Mouse (Mus musculus): ENCODE results near the gene Rap2a.

Rap2a gene

DNA sequence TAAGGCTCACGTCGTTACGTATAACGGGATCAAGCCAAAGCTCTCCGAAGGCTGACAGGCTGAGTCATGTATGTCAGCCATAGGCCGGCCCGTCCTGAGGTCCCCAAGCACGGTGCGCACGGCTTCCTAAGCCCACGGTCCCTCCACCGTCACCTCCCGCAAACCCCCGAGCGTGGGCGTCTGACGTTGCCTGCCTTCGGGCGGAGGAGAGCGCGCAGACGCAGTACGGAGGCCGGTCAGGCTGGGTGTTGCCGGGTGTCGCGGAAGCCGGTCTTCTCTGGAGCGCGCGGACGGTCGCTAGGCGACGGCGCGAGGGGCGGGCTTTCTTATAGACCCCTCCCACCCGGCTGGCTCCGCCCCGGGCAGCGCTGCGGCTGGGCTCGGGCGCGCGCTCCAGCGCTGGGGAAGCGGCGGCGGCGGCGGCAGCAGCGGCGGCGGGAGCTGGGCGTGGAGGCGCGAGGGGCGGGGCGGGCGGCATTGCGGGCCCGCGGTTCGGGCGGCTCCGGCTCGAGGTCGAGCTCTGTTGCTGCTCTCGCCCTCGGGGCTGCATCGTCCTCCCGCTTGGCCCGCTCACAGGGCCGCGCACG lies at the start of gene Rap2a:
TSS of gene Rap2a (plus strand) at position 463 of the 587 bp plus-strand sequence.
- DNase-seq: peak; percentile 97

DNA sequence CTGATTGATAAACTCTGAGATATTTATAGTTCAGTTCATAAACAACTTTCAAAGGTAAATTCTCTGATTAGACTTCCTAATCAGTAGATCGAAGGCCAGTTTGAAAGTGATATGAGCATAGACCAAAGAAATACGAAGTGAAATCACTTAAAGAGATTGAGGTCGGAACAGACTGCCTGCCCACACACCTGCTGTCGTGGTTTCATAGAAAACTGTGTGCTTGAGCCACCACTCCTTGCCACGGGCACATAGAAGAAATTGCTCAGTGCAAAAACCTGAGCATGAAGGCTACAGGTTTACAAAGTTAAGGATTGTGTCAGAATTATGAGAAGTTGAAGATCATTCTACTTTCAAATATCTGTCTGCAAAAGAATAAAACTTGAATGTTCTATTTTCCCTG lies 49.7 kb upstream of the Rap2a start:
- DNase-seq: no peak

GRCm38 (mm10) chr14:120432773-120433172 lies 45.5 kb upstream of the Rap2a start:
- peak; percentile 27 for DNase-seq

GRCm38 (mm10) chr14:120433931-120434398 lies 44.3 kb upstream of the Rap2a start:
- DNase-seq: no peak

DNA sequence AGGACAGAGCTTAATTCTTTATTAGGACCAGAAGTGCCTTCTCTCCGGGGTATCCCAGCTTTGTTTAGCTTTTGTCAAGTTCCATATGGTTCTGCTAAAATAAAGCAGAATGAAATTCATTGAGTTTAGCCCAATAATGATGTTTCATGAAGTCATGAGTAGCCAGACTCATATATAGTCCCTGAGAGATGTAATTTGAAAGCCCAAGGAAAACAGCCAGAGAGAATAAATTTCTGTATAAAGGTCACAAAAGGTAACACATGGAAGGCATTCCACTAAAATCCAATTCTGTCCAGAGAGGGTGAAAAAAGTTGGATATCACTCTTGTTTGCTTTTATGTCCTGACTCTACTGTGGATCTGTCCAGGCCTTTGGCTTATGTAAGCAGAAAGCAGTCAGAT lies 43.4 kb upstream of the Rap2a start:
- DNase-seq: no peak

- DNase-seq: no peak
Measured at GRCm38 (mm10) chr14:120440716-120441115, 37.5 kb upstream of the Rap2a start.

- no peak for DNase-seq
Measured at GRCm38 (mm10) chr14:120441256-120441655, 37.0 kb upstream of the Rap2a start.

- no peak for DNase-seq
Measured at GRCm38 (mm10) chr14:120441836-120442235, 36.4 kb upstream of the Rap2a start.

DNA sequence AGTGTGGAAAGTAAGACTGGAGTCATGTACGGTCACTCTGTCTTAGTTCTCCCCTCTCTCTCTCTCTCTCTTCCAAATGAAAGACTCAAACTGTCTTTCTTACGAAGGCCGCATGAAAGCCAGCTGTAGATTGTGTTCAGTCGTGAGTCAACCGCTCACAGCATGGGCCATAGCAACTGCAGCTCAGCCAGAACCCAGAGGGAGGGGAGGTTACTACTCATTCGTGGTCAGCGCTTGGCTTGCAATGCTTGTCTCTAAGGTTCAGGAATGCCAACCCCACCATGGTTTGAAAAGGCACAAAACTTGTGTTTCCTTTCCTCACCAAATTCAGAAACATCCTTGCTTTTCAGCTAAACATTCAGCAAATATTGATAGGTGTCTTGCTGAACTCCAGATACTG lies 24.0 kb upstream of the Rap2a start:
- no peak for DNase-seq

DNA sequence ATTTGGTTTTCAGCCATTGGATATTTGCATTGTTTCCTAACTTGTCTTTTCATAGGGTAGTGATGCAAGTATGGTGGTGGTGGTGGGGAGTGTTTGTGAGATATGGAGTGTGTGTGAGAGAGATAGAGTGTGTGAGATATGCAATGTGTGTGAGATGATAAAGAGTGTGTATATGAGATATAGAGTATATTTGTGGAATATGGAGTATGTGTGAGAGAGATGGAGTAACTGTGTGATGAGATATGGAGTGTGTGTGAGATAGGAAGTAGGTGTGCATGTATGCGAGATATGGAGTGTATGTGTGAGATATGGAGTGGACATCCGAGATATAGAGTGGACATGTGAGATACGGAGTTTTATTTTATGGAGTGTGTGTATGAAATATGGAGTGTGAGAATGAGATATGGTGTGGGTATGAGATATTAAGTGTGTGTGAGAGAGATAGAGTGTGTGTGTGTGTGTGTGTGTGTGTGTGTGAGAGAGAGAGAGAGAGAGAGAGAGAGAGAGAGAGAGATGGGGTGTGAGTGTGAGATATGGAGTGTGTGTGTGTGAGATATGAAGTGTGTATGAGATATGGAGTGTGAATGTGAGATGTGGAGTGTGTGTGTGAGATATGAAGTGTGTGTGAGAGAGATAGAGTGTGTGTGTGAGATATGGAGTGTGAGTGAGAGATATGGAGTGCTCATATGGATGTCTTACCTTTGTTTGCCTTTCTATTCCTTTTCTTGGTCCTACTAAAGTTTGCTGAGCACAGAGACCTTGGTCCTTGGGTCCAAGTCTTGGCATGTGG lies 14.1 kb upstream of the Rap2a start:
- DNase-seq: no peak

DNA sequence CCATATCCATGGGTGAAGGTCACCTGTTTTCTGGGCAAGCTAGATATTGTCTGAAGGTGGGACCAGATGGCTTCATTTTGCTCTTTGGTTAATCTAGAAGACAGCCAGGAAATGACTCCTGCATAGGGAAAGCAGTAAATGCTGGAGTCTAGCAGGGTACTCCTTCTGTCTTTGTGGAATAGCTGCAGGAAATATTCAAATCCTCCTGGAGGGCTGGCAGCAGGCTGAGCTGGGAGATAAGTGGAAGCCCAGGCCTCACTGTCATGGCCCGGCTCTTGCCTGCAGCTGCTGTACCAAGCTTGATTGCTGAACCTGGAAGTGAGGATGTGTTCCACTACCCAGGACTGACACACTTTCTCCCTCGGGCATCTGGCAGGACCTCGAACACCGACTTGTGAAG lies 11.4 kb upstream of the Rap2a start:
- DNase-seq: no peak

GRCm38 (mm10) chr14:120469126-120469790 lies 9.0 kb upstream of the Rap2a start:
- DNase-seq: no peak

DNA sequence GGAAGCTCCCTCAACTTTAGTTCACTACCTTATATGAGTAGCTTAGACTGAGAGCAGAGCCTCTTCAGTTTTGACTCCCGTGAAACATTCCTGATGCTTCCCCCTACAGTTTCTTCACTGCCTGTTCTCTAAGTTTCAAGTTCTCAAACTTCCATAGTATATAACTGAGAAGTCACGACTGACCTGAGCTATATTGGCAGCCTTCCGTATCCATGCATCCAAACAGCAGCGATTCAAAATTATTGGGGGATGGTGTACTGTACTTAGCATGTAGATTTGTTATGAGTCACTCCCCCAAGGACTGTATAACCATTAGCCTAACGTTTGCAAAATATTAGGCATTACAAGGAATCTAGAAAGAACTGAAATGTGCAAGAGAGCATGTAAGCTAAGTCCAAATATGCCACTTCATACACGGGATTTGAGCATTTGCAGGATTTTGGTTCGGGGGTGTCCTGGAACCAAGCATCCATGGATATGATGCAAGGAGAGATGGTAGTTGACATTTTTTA lies 2.0 kb upstream of the Rap2a start:
- DNase-seq: no peak

GRCm38 (mm10) chr14:120477288-120477981 lies 809 bp upstream of the Rap2a start:
- DNase-seq: peak; percentile 98

DNA sequence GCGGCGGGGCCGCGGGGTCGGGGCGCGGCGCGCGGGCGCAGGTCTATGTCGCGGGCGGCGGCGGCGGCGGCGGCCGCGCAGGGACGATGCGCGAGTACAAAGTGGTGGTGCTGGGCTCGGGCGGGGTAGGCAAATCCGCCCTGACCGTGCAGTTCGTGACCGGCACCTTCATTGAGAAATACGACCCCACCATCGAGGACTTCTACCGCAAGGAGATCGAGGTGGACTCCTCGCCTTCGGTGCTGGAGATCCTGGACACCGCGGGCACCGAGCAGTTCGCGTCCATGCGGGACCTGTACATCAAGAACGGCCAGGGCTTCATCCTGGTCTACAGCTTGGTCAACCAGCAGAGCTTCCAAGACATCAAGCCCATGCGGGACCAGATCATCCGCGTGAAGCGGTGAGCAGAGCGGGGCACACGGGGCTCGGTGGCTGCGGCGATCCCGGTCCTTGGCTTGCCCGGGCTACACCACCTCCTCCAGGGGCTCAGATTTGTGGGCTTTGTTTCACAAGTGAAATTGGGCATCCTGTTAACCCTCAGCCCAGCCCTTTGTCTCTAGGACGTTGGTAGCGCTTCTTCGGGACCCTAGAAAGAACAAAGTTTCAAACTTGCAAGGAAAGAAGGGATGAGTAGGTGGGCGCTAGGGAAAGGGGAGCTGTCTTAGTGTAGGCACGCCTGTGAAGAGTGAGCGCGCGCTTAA lies 547 bp downstream of the Rap2a start:
- DNase-seq: peak; percentile 58

DNA sequence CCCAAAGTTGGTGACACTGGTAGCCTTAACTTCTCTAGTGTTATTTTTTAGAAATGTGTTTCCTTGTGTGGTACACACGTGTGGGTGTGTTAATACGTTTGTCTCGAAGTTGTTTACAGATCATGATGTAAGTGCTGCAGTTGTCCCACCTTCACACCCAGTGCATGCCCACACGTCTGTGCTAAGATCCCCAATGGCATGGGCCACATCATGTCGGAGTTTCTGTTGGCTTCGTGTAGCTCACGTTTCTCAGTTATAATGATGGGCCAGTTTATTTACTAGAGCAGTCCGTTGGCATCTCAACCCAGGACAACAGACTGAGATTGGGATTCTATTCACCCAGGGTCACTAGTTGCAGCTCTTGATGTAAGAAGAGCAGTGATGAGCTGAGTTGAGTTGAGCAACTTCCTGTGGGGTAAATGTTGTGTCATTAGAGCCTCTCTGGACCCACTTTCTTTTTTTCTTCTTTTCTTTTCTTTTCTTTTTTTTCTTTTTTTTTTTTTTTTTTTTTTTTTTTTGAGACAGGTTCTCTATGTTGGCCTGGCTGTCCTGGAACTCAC lies 2.2 kb downstream of the Rap2a start:
- DNase-seq: no peak

DNA sequence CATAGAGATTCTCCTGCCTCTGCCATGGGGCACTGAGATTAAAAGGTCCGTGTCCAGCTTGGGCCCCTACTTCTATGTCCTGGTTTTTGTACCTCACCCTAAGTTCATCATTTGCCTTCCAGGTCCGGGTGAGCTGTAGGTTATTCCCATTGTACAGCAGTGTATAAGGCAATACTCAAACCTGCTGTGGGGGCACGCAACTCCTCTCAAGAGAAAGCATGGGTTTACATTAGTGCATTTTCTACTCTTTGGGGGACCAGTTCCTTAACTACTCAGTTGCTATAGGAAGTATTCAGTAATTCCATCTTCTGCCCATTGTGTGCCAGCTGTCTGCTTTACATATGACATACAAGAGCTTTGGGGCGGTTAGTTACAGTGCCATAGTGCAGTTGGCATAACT lies 2.7 kb downstream of the Rap2a start:
- DNase-seq: no peak

DNA sequence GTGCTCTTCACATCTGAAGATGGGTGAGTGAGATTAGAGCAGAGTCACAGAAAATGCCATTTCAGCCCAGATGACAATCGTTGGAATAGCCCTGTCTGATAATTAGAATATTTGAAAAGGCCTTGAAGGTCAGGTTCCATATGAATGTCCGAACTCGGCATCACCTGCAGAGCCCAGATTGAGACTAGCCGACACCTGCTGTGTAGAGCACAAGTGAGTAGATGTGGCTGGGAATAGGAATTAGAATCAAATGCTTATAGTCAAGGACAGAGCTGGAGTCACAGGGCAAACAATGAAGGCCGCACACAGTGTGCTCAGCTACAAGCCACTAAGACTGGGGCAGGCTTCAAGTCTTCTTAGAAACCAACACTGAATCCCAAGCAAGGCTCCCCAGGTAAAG lies 6.3 kb downstream of the Rap2a start:
- no peak for DNase-seq

DNA sequence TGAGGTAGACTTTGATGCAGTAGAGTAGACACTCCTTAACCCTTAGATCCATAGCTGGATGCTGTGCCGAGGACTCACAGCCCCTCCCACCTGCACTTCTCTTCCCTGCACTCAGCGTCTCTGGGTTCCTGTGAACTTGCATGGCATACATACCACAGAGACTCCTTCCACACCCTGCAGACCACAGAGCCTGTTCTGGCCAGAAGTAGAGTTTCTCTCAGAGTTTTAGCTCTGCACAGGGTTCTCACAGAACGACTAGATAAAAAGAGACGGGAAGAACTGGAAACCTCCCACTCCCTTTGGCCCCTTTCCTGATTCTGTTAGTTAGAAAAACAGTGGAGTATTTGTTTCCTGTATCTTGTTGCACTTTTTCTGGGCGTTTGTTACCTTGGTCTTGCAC lies 18.0 kb downstream of the Rap2a start:
- no peak for DNase-seq

DNA sequence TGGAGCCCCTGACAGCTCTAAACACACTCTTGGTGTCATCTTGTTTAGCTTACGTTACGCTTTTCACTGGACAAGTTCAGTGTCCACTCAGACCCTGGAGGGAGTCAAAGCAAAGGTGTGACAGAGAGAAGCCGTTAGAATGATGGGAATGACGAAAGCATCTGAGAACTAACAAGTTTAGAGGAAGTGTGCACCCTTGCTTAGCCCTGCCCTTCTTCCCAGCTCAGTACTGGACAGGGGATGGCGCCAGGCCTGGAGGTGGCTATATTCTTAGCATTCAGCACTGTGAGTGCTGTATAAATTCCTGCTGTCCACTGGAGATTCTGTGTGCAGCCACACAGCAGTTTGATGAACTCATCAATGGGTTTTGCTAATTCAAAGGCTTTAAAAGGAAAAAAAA lies 18.6 kb downstream of the Rap2a start:
- DNase-seq: no peak

DNA sequence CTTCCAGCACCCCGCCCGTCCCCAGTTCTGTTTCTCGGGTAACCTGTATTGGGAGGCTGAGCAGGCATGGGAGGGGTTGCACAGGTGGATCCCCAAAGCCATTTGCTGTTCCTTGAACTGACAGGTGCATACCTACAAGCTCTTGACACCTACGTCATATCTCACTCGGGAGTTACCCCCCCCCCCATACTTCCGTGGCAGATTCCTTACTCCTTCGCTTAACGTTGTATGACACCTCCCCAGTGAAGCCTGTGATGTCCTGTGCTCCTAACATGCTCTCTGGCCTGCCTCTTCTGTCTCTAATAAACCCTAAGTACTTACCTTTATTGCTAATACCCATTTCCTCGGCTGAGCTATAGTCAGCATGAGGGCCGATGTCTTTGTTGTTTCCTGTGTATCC lies 20.9 kb downstream of the Rap2a start:
- no peak for DNase-seq

DNA sequence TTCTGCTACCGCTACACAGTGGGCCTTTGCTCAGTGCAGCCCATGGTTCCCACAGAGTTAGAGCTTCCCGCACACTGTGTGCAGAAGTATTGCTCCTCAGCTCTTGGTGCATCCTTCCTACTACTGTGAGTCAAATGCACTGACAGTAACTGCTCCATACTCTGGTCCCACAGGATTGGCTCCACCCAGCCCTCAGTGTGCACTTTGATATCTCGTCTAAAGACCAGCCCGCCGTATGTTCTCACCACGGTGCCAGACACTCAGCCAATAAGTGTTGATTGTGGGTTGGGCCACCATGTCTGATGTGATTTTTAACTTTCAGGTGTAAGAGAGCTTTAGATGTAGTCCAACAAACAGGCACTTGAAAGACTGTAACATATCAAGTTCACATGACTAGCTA lies 21.4 kb downstream of the Rap2a start:
- no peak for DNase-seq
